In genomic region chr5:123714622-123715021, GRCm38 (mm10) we compare ENCODE assay signal across 21 mouse cellular contexts.
"Had no signal": no experiment of that assay in that cellular context is flagged by ENCODE, and none has a peak within 500 bp of the region (broad histone marks: within the 10 kb centered on the region; RNA-seq: fewer than 3 reads in every experiment).

No protein-coding gene starts in this region.

- H3K27me3 ChIP-seq: limb, embryonic 13.5 days; liver, embryonic 13.5 days; neural tube, embryonic 12.5 days; neural tube, embryonic 15.5 days had no signal

- H3K27ac ChIP-seq: limb, embryonic 10.5 days; limb, embryonic 13.5 days; liver, embryonic 13.5 days; neural tube, embryonic 12.5 days; neural tube, embryonic 15.5 days; stomach, postnatal 0 days had no signal

- H3K4me3 ChIP-seq: limb, embryonic 10.5 days; limb, embryonic 13.5 days; liver, embryonic 13.5 days; neural tube, embryonic 12.5 days; neural tube, embryonic 15.5 days had no signal

- ATAC-seq: lung, postnatal 0 days had no signal

- H3K9ac ChIP-seq: limb, embryonic 13.5 days; liver, embryonic 13.5 days; lung, embryonic 14.5 days; neural tube, embryonic 12.5 days; neural tube, embryonic 15.5 days had no signal

- H3K4me2 ChIP-seq: limb, embryonic 13.5 days; liver, embryonic 13.5 days; lung, embryonic 14.5 days; midbrain, embryonic 11.5 days; neural tube, embryonic 12.5 days; neural tube, embryonic 15.5 days had no signal

- DNase-seq: kidney, adult 18-20 months; kidney, adult 9 months; kidney, postnatal 14 days; kidney, postnatal 4 days; layer of hippocampus, adult 9-11 months; liver; liver, embryonic 13.5 days; lung, embryonic 14.5 days; midbrain, embryonic 14.5 days; right cerebral cortex, adult 18-20 months; right cerebral cortex, postnatal 14 days; right cerebral cortex, postnatal 4 days; thymus, adult 2 months; thymus, postnatal 14 days had no signal

- H3K9me3 ChIP-seq: limb, embryonic 10.5 days; limb, embryonic 13.5 days; liver, embryonic 13.5 days; neural tube, embryonic 12.5 days; neural tube, embryonic 15.5 days had no signal
